Mouse (Mus musculus) heart, embryonic 12.5 days (tissue): ENCODE data around the gene A4galt. TPM values are rescaled to one million over a fixed set of nuclear protein-coding genes. Genes with fewer than 3 reads are reported as not detected.
A peak's percentile ranks its signal among the peaks of the same experiment; 100 is the strongest.

ENCODE experiments used
- ATAC-seq: fragments of 200-750 bp; cut with Nextera tagmentation; 2 replicates; pipeline ENCODE4 v1.8.0; 2017; ENCODE audit warnings: moderate TSS enrichment, moderate library complexity; ENCODE audit not compliant: insufficient number of reproducible peaks, low FRiP score
- H3K27ac ChIP-seq: fragments of 300-500 bp; sonication (generic); 2 replicates; pipeline ENCODE4 v1.5.1; 2016; ENCODE audit warnings: mild to moderate bottlenecking, moderate library complexity; ENCODE audit not compliant: poor library complexity, severe bottlenecking
- H3K27me3 ChIP-seq: fragments of 300-500 bp; sonication (generic); replicated peaks from 2 replicates; pipeline ENCODE4 v1.6.1; 2016; ENCODE audit warnings: mild to moderate bottlenecking, moderate library complexity
- H3K36me3 ChIP-seq: fragments of 300-500 bp; sonication (generic); 2 replicates; pipeline ENCODE4 v1.6.1; 2016; ENCODE audit warnings: mild to moderate bottlenecking, moderate library complexity
- H3K4me1 ChIP-seq: fragments of 300-500 bp; sonication (generic); replicated peaks from 2 replicates; pipeline ENCODE4 v1.6.1; 2016; ENCODE audit warnings: mild to moderate bottlenecking
- H3K4me2 ChIP-seq: fragments of 300-500 bp; sonication (generic); 2 replicates; pipeline ENCODE4 v1.6.1; 2016; ENCODE audit warnings: mild to moderate bottlenecking, moderate library complexity
- H3K4me3 ChIP-seq: fragments of 300-500 bp; sonication (generic); 2 replicates; pipeline ENCODE4 v1.5.1; 2016; ENCODE audit warnings: mild to moderate bottlenecking
- H3K9ac ChIP-seq: fragments of 300-500 bp; sonication (generic); 2 replicates; pipeline ENCODE4 v1.6.1; 2016; ENCODE audit warnings: mild to moderate bottlenecking, moderate library complexity
- H3K9me3 ChIP-seq: fragments of 300-500 bp; sonication (generic); replicated peaks from 2 replicates; pipeline ENCODE4 v1.6.1; 2016; ENCODE audit warnings: mild to moderate bottlenecking, moderate library complexity
- WGBS: fragments of 180-500 bp; shearing (Covaris S2); methylation state at CpG from one replicate; pipeline ENCODE4 v1.1.7; 2016; 5-methylcytosine and 5-hydroxymethylcytosine counted together
- polyA plus RNA-seq: library from polyadenylated mRNA; unstranded; fragments of >200 nt; fragmentation: Nextera tagmentation; extraction: Ambion mirVana; gene quantifications from 2 replicates; pipeline ENCODE4 v1.2.1, GENCODE M21; 2016

Gene A4galt
- polyA plus RNA-seq, 1 experiment from 2014 or later: 0.18 TPM

GRCm38 (mm10) chr15:83265269-83265668 is 13.7 kb upstream of the A4galt start:
- Histone ChIP-seq H3K27ac (no peak overlapping the region), H3K4me3 (no peak overlapping the region), H3K9me3 (no peaks in the 10 kb centered on the region), H3K9ac (no peak overlapping the region), H3K4me2 (no peak overlapping the region), H3K27me3 (no peaks in the 10 kb centered on the region), H3K36me3 (no peaks in the 10 kb centered on the region), H3K4me1 (no peaks in the 10 kb centered on the region)
- ATAC-seq: no peak
- 14% methylated on average over 1 of the region's 1 CpGs for WGBS

DNA sequence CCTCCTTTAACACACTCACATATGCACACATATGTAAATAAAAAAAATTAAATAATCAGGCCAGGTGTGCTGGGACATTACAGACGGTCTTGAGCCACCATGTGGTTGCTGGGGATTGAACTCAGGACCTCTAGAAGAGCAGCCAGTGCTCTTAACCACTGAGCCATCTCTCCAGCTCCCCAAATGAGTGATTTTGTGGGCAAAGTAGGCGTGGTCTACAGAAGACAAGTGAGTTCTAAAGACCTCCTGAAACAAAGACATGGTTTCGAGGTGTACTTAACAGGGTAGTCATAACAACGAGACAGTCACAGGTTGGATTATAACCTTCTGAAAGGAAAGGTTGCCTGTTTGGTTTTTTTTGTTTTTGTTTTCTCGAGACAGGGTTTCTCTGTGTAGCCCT is 11.8 kb upstream of the A4galt start:
- Histone ChIP-seq H3K9ac (no peak overlapping the region), H3K36me3 (no peaks in the 10 kb centered on the region), H3K4me1 (no peaks in the 10 kb centered on the region), H3K27me3 (no peaks in the 10 kb centered on the region), H3K27ac (no peak overlapping the region), H3K4me2 (no peak overlapping the region), H3K9me3 (no peaks in the 10 kb centered on the region), H3K4me3 (no peak overlapping the region)
- WGBS: 73% methylated on average over 5 of the region's 5 CpGs
- no peak for ATAC-seq

GRCm38 (mm10) chr15:83257906-83258305 is 6.3 kb upstream of the A4galt start:
- Histone ChIP-seq H3K36me3 (no peaks in the 10 kb centered on the region), H3K27ac (no peak overlapping the region), H3K4me1 (no peaks in the 10 kb centered on the region), H3K9ac (no peak overlapping the region), H3K9me3 (0 out of 2 replicates have a peak, but pooled peaks cover 3% of the 10 kb centered on the region), H3K4me2 (no peak overlapping the region), H3K27me3 (peaks cover 2% of the 10 kb centered on the region; the same call in 1 of the 2 replicates), H3K4me3 (no peak overlapping the region)
- 74% methylated on average over 13 of the region's 13 CpGs for WGBS
- ATAC-seq: no peak

DNA sequence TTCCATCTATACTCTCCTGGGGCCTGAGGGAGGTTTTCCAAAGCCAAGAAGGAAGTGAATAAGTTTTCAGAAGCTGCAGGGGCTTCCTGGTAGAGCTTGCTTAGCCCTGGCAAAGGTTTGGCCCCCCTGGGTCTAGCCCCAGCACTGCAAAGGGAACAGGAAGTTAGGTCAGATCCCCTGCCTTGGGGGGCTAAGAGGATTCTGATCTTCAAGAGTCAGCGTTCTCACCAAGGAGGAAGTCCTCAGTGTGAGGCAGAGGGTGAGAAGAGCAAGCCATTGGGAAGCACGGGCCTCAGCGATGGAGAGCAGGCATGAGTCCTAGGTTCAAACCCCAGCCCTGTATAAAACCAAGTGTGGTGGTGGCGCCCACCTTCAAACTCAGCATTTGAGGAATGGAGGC is 4.9 kb upstream of the A4galt start:
- Histone ChIP-seq H3K9ac (no peak overlapping the region), H3K9me3 (0 out of 2 replicates have a peak, but pooled peaks cover 3% of the 10 kb centered on the region), H3K27me3 (peaks cover 16% of the 10 kb centered on the region), H3K4me1 (peaks cover 3% of the 10 kb centered on the region; the same call in 1 of the 2 replicates), H3K4me3 (no peak overlapping the region), H3K4me2 (no peak overlapping the region), H3K36me3 (no peaks in the 10 kb centered on the region), H3K27ac (no peak overlapping the region)
- 76% methylated on average over 4 of the region's 4 CpGs for WGBS
- no peak for ATAC-seq

GRCm38 (mm10) chr15:83255944-83256343 is 4.4 kb upstream of the A4galt start:
- 0 out of 2 replicates have a peak, but pooled peaks cover 3% of the 10 kb centered on the region for H3K9me3 ChIP-seq
- H3K4me3 ChIP-seq: no peak overlapping the region
- peaks cover 21% of the 10 kb centered on the region for H3K27me3 ChIP-seq
- no peak overlapping the region for H3K9ac ChIP-seq
- H3K36me3 ChIP-seq: no peaks in the 10 kb centered on the region
- peaks cover 7% of the 10 kb centered on the region; the same call in 1 of the 2 replicates for H3K4me1 ChIP-seq
- WGBS: 75% methylated on average over 7 of the region's 7 CpGs
- H3K4me2 ChIP-seq: no peak overlapping the region
- no peak for ATAC-seq
- H3K27ac ChIP-seq: no peak overlapping the region

- Histone ChIP-seq H3K4me3 (no peak overlapping the region), H3K36me3 (no peaks in the 10 kb centered on the region), H3K27me3 (peaks cover 27% of the 10 kb centered on the region), H3K27ac (no peak overlapping the region), H3K4me2 (no peak overlapping the region), H3K4me1 (peaks cover 11% of the 10 kb centered on the region; the same call in 1 of the 2 replicates), H3K9me3 (0 out of 2 replicates have a peak, but pooled peaks cover 3% of the 10 kb centered on the region), H3K9ac (no peak overlapping the region)
- 90% methylated on average over 4 of the region's 4 CpGs for WGBS
- no peak for ATAC-seq
Measured at GRCm38 (mm10) chr15:83255191-83255782, 3.7 kb upstream of the A4galt start.

DNA sequence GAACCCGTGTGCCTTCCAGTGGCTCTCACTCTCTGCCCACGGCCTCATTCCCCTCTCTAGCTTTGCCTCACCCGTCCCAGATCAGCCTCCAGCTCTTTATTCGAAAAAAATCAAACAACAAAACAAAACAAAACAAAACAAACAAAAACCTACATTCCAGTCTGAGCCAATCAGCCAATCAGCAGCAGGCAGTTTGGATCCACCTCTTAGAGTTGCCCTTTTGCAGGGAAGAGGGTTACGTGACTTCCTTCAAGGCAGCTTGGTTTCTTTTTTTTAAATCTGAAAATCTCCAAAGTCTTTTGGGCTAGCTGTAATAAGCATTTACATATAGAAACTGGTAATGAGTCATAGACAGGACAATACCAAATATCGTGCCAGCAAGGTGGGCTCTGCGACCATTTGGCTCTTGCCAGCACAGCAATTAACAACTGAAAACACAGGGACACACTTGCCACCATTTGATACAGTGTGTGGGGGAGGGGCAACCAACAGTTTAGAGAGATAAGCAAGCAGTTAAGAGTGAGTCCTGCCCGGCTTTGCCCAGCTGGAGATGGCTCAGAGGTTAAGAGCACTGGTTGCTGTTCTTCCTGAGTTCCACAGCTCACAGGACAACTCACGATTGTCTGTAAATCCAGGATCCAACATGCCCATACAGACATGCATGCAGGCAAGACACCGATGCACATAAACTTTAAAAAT is 2.9 kb upstream of the A4galt start:
- Histone ChIP-seq H3K4me2 (no peak overlapping the region), H3K9me3 (0 out of 2 replicates have a peak, but pooled peaks cover 5% of the 10 kb centered on the region), H3K4me1 (peaks cover 11% of the 10 kb centered on the region; the same call in 1 of the 2 replicates), H3K9ac (no peak overlapping the region), H3K27ac (no peak overlapping the region), H3K4me3 (no peak overlapping the region), H3K36me3 (no peaks in the 10 kb centered on the region), H3K27me3 (peaks cover 35% of the 10 kb centered on the region)
- 40% methylated on average over 10 of the region's 10 CpGs for WGBS
- ATAC-seq: no peak

- Histone ChIP-seq H3K27ac (no peak overlapping the region), H3K4me1 (peaks cover 11% of the 10 kb centered on the region; the same call in 1 of the 2 replicates), H3K9ac (no peak overlapping the region), H3K9me3 (0 out of 2 replicates have a peak, but pooled peaks cover 7% of the 10 kb centered on the region), H3K27me3 (peaks cover 49% of the 10 kb centered on the region), H3K36me3 (no peaks in the 10 kb centered on the region), H3K4me3 (peak overlapping the region; percentile 48; the same call in 1 of the 2 replicates), H3K4me2 (no peak overlapping the region; the same call in 1 of the 2 replicates)
- ATAC-seq: no peak
- 64% methylated on average over 14 of the region's 14 CpGs for WGBS
Measured at GRCm38 (mm10) chr15:83252060-83252459, 486 bp upstream of the A4galt start.

DNA sequence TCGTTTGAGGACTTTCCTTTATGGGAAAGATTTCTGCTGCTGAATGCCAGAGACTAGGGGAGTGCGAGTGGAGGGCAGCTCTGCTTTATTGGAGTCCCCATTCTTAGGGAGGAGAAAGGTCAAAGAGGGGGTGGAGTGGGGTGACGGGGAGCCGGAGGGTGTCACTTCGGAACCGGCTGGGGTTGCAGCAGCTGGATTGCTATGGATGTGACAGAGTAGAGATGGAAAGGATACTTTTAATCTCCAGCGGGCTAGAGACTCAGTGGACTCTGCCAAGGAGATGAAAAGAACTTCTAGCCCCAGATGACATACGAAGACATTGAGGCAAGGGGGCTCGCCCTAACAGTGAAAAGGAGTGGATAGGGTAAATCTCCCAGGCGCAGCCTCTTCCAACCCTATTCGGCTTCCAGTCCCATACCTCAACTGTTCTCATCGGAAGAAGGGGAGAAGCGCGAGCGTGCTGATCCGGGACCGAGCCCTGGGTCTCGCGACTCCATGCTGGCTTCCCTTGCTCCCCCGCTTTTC is 861 bp downstream of the A4galt start:
- no peak for ATAC-seq
- Histone ChIP-seq H3K4me1 (peaks cover 11% of the 10 kb centered on the region; the same call in 1 of the 2 replicates), H3K9ac (0 out of 2 replicates have a peak overlapping the region, but pooled peaks have one; percentile 51), H3K4me2 (peak overlapping the region; percentile 84), H3K27ac (no peak overlapping the region), H3K36me3 (no peaks in the 10 kb centered on the region), H3K27me3 (peaks cover 49% of the 10 kb centered on the region), H3K4me3 (peak overlapping the region; percentile 48), H3K9me3 (0 out of 2 replicates have a peak, but pooled peaks cover 7% of the 10 kb centered on the region)
- WGBS: 3% methylated on average over 20 of the region's 20 CpGs

- Histone ChIP-seq H3K4me1 (peaks cover 11% of the 10 kb centered on the region; the same call in 1 of the 2 replicates), H3K9me3 (0 out of 2 replicates have a peak, but pooled peaks cover 4% of the 10 kb centered on the region), H3K27ac (no peak overlapping the region), H3K27me3 (peaks cover 49% of the 10 kb centered on the region), H3K36me3 (no peaks in the 10 kb centered on the region), H3K4me2 (no peak overlapping the region), H3K9ac (no peak overlapping the region), H3K4me3 (no peak overlapping the region)
- no peak for ATAC-seq
- 89% methylated on average over 12 of the region's 12 CpGs for WGBS
Measured at GRCm38 (mm10) chr15:83249535-83250287, 1.9 kb downstream of the A4galt start.
